Comparison of ENCODE assay signal across 8 mouse cellular contexts in genomic region chr11:67051676-67052320, GRCm38 (mm10). TPM values are rescaled to one million over a fixed set of nuclear protein-coding genes. Genes with fewer than 3 reads are reported as not detected.
DNase-seq lines count a peak whose midpoint lies in the region; ATAC-seq and TF ChIP-seq lines count a peak whose summit lies in the region.

No protein-coding gene starts in this region.

- no peaks in the 10 kb centered on the region for H3K9me3 ChIP-seq in lung, embryonic 14.5 days (ENCODE audit: low read depth, low read length)
- no peaks in the 10 kb centered on the region for H3K9me3 ChIP-seq in embryonic facial prominence, embryonic 11.5 days (replicated peaks; ENCODE audit: control insufficient read depth, low read length)
- no peaks in the 10 kb centered on the region for H3K9me3 ChIP-seq in intestine, embryonic 16.5 days (ENCODE audit: control insufficient read depth, low read length)
- H3K9me3 ChIP-seq in midbrain, embryonic 15.5 days = no peaks in the 10 kb centered on the region

- ATAC-seq in lung, embryonic 14.5 days (ENCODE audit: insufficient read depth) = peak; percentile 43; the same call in 1 of the 2 replicates
- ATAC-seq in embryonic facial prominence, embryonic 11.5 days (replicated peaks; ENCODE audit: insufficient number of reproducible peaks, low FRiP score, low TSS enrichment, low read depth) = 0 out of 2 replicates have a peak, but pooled peaks have one; percentile 14
- peak; percentile 61 for ATAC-seq in intestine, embryonic 16.5 days
- ATAC-seq in midbrain, embryonic 15.5 days (replicated peaks) = peak; percentile 68

- peak overlapping the region; percentile 75 for H3K27ac ChIP-seq in lung, embryonic 14.5 days (ENCODE audit: low read depth)
- H3K27ac ChIP-seq in embryonic facial prominence, embryonic 11.5 days (replicated peaks; ENCODE audit: low read depth, low read length) = no peak overlapping the region
- H3K27ac ChIP-seq in intestine, embryonic 16.5 days (ENCODE audit: low read length) = peak overlapping the region; percentile 82
- peak overlapping the region; percentile 86 for H3K27ac ChIP-seq in midbrain, embryonic 15.5 days

- TF ChIP-seq CTCF in lung, embryonic 14.5 days (IDR thresholded peaks at IDR 0.05; ENCODE audit: low read depth) = no peak

- H3K4me2 ChIP-seq in lung, embryonic 14.5 days = peak overlapping the region; percentile 67
- peak overlapping the region; percentile 71 for H3K4me2 ChIP-seq in embryonic facial prominence, embryonic 11.5 days (ENCODE audit: low read depth, low read length)
- peak overlapping the region; percentile 76 for H3K4me2 ChIP-seq in intestine, embryonic 16.5 days (ENCODE audit: low read depth, low read length)
- H3K4me2 ChIP-seq in midbrain, embryonic 15.5 days = peak overlapping the region; percentile 62

- DNase-seq in lung, embryonic 14.5 days = no peak
- no peak for DNase-seq in lung, adult 18-20 months
- no peak for DNase-seq in embryonic facial prominence, embryonic 11.5 days (ENCODE audit: low spot score)
- DNase-seq in natural killer cell, adult 2 months (ENCODE audit: low spot score in 2 of 2) = no peak
- no peak for DNase-seq in urinary bladder, postnatal 36 days (ENCODE audit: low spot score in 2 of 2)
- DNase-seq in layer of hippocampus, postnatal 36 days = no peak

- no peaks in the 10 kb centered on the region; the same call in 1 of the 2 replicates for H3K4me1 ChIP-seq in lung, embryonic 14.5 days (ENCODE audit: insufficient read depth)
- H3K4me1 ChIP-seq in embryonic facial prominence, embryonic 11.5 days (ENCODE audit: control insufficient read depth, insufficient read depth, low read length) = no peaks in the 10 kb centered on the region
- H3K4me1 ChIP-seq in intestine, embryonic 16.5 days (ENCODE audit: control insufficient read depth, insufficient read depth, low read length) = peaks cover 7% of the 10 kb centered on the region
- H3K4me1 ChIP-seq in midbrain, embryonic 15.5 days = peaks cover 24% of the 10 kb centered on the region

- peaks cover 21% of the 10 kb centered on the region for H3K36me3 ChIP-seq in lung, embryonic 14.5 days (ENCODE audit: insufficient read depth)
- no peaks in the 10 kb centered on the region for H3K36me3 ChIP-seq in embryonic facial prominence, embryonic 11.5 days (replicated peaks; ENCODE audit: control insufficient read depth, insufficient read depth, low read depth, low read length)
- 0 out of 2 replicates have a peak, but pooled peaks cover 6% of the 10 kb centered on the region for H3K36me3 ChIP-seq in intestine, embryonic 16.5 days (ENCODE audit: control insufficient read depth, insufficient read depth, low read length)
- peaks cover 6% of the 10 kb centered on the region; the same call in 1 of the 2 replicates for H3K36me3 ChIP-seq in midbrain, embryonic 15.5 days (replicated peaks)

- peak overlapping the region; percentile 60 for H3K4me3 ChIP-seq in lung, embryonic 14.5 days (ENCODE audit: low read depth, low read length)
- peak overlapping the region; percentile 93 for H3K4me3 ChIP-seq in embryonic facial prominence, embryonic 11.5 days (ENCODE audit: low read depth, low read length)
- H3K4me3 ChIP-seq in intestine, embryonic 16.5 days (ENCODE audit: low read length) = peak overlapping the region; percentile 69
- H3K4me3 ChIP-seq in midbrain, embryonic 15.5 days = peak overlapping the region; percentile 67

- no peaks in the 10 kb centered on the region for H3K27me3 ChIP-seq in lung, embryonic 14.5 days (ENCODE audit: insufficient read depth, low read length)
- no peaks in the 10 kb centered on the region for H3K27me3 ChIP-seq in embryonic facial prominence, embryonic 11.5 days (ENCODE audit: control insufficient read depth, insufficient read depth, low read length)
- no peaks in the 10 kb centered on the region for H3K27me3 ChIP-seq in intestine, embryonic 16.5 days (replicated peaks; ENCODE audit: control insufficient read depth, insufficient read depth, low read length)
- H3K27me3 ChIP-seq in midbrain, embryonic 15.5 days (replicated peaks) = no peaks in the 10 kb centered on the region

- H3K9ac ChIP-seq in lung, embryonic 14.5 days = peak overlapping the region; percentile 59
- peak overlapping the region; percentile 80 for H3K9ac ChIP-seq in embryonic facial prominence, embryonic 11.5 days (replicated peaks; ENCODE audit: low read length)
- peak overlapping the region; percentile 85 for H3K9ac ChIP-seq in intestine, embryonic 16.5 days (ENCODE audit: low read depth, low read length)
- peak overlapping the region; percentile 85 for H3K9ac ChIP-seq in midbrain, embryonic 15.5 days

- WGBS in lung, embryonic 14.5 days = 8% methylated on average over 16 of the region's 16 CpGs
- WGBS in embryonic facial prominence, embryonic 11.5 days = 9% methylated on average over 16 of the region's 16 CpGs
- WGBS in intestine, embryonic 16.5 days = 7% methylated on average over 16 of the region's 16 CpGs
- WGBS in midbrain, embryonic 15.5 days = 7% methylated on average over 16 of the region's 16 CpGs

RNA-seq across cellular contexts. Expression of gene Adprm, which starts 0.6 kb away (rescaled TPM):
- 31.3 and 31.4 TPM in 2 replicates for polyA plus RNA-seq in lung, embryonic 14.5 days (2014; fragmentation: Nextera tagmentation; extraction: Ambion mirVana)
- polyA plus RNA-seq in embryonic facial prominence, embryonic 11.5 days (2014; fragmentation: Nextera tagmentation; extraction: Ambion mirVana) = 37.0 and 39.5 TPM in 2 replicates
- polyA plus RNA-seq in intestine, embryonic 16.5 days (2015; fragmentation: Nextera tagmentation; extraction: Ambion mirVana) = 20.8 and 22.1 TPM in 2 replicates
- 32.4 and 35.3 TPM in 2 replicates for polyA plus RNA-seq in midbrain, embryonic 15.5 days (2015; fragmentation: Nextera tagmentation; extraction: Ambion mirVana)
- total RNA-seq in layer of hippocampus, postnatal 36 days (2021) = 10 to 100 TPM; 24.1 to 30.7 TPM

RNA-seq across cellular contexts. Expression of gene Sco1, which starts 0.7 kb away (rescaled TPM):
- 18.8 and 20.3 TPM in 2 replicates for polyA plus RNA-seq in lung, embryonic 14.5 days (2014; fragmentation: Nextera tagmentation; extraction: Ambion mirVana)
- 20.6 and 21.9 TPM in 2 replicates for polyA plus RNA-seq in embryonic facial prominence, embryonic 11.5 days (2014; fragmentation: Nextera tagmentation; extraction: Ambion mirVana)
- polyA plus RNA-seq in intestine, embryonic 16.5 days (2015; fragmentation: Nextera tagmentation; extraction: Ambion mirVana) = 17.7 and 18.6 TPM in 2 replicates
- polyA plus RNA-seq in midbrain, embryonic 15.5 days (2015; fragmentation: Nextera tagmentation; extraction: Ambion mirVana) = 13.5 and 14.0 TPM in 2 replicates
- 1 to 10 TPM; 9.4 to 9.9 TPM for total RNA-seq in layer of hippocampus, postnatal 36 days (2021)

RNA-seq across cellular contexts. Expression of gene Myh3, which starts 26.3 kb away (rescaled TPM):
- 0.05 and 0.17 TPM in 2 replicates for polyA plus RNA-seq in lung, embryonic 14.5 days (2014; fragmentation: Nextera tagmentation; extraction: Ambion mirVana)
- polyA plus RNA-seq in embryonic facial prominence, embryonic 11.5 days (2014; fragmentation: Nextera tagmentation; extraction: Ambion mirVana) = 3.2 and 6.5 TPM in 2 replicates
- 0.50 and 1.1 TPM in 2 replicates for polyA plus RNA-seq in intestine, embryonic 16.5 days (2015; fragmentation: Nextera tagmentation; extraction: Ambion mirVana)
- polyA plus RNA-seq in midbrain, embryonic 15.5 days (2015; fragmentation: Nextera tagmentation; extraction: Ambion mirVana) = 0.15 and 0.22 TPM in 2 replicates
- under 1 TPM; 0.55 to 0.76 TPM for total RNA-seq in layer of hippocampus, postnatal 36 days (2021)

RNA-seq across cellular contexts. Expression of gene Tmem220, which starts 26.8 kb away (rescaled TPM):
- 1.8 TPM in 2 replicates for polyA plus RNA-seq in lung, embryonic 14.5 days (2014; fragmentation: Nextera tagmentation; extraction: Ambion mirVana)
- 0.82 and 0.98 TPM in 2 replicates for polyA plus RNA-seq in embryonic facial prominence, embryonic 11.5 days (2014; fragmentation: Nextera tagmentation; extraction: Ambion mirVana)
- 3.4 and 4.6 TPM in 2 replicates for polyA plus RNA-seq in intestine, embryonic 16.5 days (2015; fragmentation: Nextera tagmentation; extraction: Ambion mirVana)
- 0.54 and 0.59 TPM in 2 replicates for polyA plus RNA-seq in midbrain, embryonic 15.5 days (2015; fragmentation: Nextera tagmentation; extraction: Ambion mirVana)
- total RNA-seq in layer of hippocampus, postnatal 36 days (2021) = under 1 TPM; 0.42 to 0.56 TPM

Comparison
In these comparisons a context has a peak if more than half of its experiments do, and no peak if none do; other contexts are left out.
1. ATAC-seq: peak in every context shown above with its lines; median percentile 68 in midbrain, embryonic 15.5 days; 61 in intestine, embryonic 16.5 days; 43 in lung, embryonic 14.5 days; 14 in embryonic facial prominence, embryonic 11.5 days.